Mouse (Mus musculus) CH12F3 (cell line): ENCODE data around the gene Scarb1.
"Not testable (repeated sequence)": the region's sequence is repeated elsewhere in the genome, so short reads cannot be mapped to it uniquely, and the experiment has no call there.

ENCODE experiments used
- in situ Hi-C: fragments of 300-500 bp; cut with MboI; formaldehyde crosslinking; loops from 2 replicates; pipeline ENCODE4 v1.14.3; 2020; ENCODE audit warnings: low sequenced_read_pairs

Gene Scarb1

GRCm38 (mm10) chr5:125340547-125341262 lies at the start of gene Scarb1:
TSS of gene Scarb1 (minus strand) at chr5:125341094.
- in situ Hi-C loops, result no loop called here

DNA sequence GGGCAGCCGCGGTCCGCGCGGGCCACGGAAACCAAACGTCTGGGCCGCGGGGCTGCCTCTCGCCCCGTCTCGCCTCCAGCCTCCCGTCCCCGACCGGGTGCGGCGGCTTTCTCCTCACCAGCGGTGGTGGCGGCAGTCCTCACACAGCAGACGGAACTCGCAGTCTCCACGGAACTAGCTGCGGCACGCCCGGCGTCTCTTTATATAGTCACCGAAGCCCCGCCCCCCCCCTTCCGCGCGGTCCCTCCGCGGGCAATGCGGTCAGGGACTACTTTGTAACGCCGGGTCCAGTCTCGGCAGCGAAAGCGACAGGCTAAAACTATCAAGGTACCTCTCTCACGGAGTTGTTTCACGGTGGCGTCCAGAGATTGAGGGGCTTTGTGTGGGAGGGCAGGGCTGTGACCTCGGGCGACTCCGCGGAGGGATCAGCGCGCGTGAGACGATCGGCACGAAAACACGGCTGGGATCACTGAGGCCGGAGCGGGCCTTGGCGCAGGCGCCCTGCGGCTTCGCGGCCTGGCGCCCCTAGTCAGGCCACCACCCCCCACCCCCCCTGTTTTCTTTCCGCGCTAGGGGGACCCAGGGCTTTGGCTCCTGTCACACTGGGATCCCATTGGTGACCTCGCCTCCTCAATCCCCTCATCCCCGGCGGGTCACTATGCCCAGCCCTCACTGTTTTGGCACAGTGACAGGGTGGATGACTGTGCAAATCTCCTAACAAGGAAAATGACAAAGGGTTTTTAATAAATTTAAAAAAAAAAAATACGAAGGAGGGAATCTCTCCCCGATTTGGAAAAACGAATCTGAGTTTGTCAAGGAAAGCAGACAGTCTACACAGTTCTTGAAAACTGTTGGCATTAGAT lies 48.9 kb upstream of the Scarb1 start, which contains the start of gene Ubc:
TSS of gene Ubc (minus strand) at position 624 of the 863 bp plus-strand sequence.
- in situ Hi-C loops, result no loop called here

DNA sequence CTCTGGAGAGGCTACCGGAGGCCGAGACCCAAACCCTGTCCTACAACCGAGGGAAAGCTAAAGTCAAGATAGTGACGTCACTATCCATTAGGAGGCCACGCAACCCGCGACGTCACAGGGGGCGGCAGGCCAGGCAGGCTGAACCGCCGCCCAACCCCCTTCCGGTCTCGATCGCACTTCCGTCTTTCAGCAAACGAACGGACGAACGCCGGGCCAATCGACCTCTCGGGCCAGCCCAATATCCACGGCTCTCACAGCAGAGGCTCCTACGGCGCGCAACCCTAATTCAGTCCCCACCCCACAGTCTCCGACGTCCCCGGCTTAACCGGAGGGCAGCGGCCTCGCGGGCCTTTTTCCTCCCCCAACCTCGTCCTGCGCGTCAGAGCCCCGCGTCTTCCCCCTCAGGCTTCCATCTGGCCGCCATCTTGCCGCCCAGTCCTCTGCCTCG lies 48.3 kb upstream of the Scarb1 start, which contains the start of gene Gm10382:
TSS of gene Gm10382 (plus strand) at position 192 of the 448 bp plus-strand sequence.
- in situ Hi-C loops, result no loop called here

DNA sequence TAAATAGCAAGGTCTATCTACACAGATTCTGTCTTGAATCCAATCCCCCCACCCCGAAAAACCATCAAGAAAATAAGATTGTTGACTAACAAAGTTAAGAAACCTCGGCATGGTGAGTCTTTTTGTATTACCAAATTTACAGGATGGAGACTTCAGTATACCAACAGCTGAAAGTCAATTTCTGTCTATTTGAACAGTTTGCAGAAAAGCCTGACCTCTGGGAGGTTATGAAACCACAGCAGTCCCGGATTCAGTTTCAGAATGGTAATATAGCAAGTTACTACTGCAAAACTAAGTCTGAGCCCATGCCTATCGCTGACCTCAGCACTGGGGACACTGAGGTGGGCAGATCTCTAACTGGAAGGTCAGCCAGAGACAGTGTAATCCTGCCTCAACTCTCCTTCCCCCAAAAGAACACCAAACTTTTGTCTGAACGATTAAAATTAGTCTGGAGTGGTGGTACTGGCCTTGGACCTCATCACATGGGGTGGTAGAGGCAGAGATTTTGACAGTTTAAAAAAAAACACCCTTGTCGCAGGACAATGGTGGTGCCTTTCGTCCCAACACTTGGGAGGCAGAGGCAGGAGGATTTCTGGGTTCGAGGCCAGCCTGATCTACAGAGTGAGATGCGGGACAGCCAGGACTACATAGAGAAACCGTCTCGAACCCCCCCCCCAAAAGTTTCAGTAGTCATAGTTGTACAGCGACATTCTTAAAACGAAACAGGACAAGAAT lies 47.6 kb upstream of the Scarb1 start:
- in situ Hi-C loops, result no loop called here

DNA sequence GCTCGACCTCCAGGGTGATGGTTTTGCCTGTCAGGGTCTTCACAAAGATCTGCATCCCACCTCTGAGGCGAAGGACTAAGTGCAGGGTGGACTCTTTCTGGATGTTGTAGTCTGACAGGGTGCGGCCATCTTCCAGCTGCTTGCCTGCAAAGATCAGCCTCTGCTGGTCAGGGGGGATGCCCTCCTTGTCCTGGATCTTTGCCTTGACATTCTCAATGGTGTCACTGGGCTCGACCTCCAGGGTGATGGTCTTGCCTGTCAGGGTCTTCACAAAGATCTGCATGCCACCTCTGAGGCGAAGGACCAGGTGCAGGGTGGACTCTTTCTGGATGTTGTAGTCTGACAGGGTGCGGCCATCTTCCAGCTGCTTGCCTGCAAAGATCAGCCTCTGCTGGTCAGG lies 46.4 kb upstream of the Scarb1 start:
- in situ Hi-C loops, result not testable (repeated sequence)

DNA sequence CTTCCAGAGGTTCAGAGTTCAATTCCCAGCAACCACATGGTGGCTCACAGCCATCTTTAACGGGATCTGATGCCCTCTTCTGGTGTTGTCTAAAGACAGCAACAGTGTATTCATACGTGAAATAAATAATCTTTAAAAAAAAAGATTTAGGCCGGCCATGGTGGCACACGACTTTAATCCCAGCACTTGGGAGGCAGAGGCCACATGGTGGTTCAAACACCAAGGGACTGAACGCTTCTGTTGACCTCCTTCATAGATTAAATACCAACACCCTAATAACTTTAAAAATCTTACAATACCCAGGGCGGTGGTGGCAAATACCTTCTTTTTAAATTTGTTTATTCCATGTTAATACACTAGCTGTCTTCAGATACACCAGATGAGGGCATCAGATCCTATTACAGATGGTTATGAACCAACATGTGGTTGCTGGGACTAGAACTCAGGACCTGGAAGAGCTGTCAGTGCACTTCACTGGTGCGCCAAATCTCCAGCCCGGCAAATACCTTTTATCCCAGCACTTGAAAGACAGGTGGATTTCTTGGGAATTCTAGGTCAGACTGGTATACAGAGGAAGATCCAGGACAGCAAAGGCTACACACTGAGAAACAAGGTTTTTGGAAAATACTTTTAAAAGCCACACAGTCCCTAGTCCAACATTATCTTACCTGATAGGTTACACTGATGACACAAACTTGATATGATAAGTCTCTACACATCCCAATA lies 44.5 kb upstream of the Scarb1 start:
- in situ Hi-C loops, result no loop called here

- in situ Hi-C loops, result no loop called here
Measured at GRCm38 (mm10) chr5:125384512-125385214, 43.8 kb upstream of the Scarb1 start.

DNA sequence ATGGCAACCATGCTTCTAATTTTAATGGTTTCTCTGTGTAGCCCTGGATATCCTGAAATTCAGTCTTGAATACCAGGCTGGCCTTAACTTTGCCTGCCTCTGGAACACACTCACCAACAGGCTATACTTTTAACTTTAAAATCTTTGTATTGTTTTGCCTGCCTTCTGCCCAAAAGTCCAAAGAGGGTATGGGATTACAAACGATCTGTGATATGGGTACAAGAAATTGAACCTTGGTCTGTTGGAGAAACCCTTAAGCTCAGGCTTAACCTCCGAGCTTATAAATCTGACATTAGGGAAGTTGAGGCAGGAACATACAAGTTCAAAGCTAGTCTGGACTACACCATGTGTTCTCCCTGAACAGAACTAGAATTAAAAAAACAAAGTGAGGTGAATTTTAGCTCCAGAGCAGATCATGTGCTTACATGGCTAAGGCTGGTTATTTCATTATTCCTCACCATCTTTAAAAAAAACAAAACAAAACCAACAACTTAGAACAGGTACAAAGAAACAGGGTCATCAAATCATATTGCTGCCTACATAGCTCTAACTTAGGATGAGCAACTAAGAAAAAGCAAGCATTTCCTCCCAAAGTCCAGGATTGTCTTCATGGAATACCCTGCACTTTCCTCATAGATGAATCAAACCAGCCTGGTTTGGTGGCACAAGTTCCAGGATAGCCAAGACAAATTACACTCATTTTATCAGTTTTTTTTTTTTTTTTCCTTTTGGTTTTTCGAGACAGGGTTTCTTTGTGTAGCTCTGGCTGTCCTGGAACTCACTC lies 42.9 kb upstream of the Scarb1 start:
- in situ Hi-C loops, result no loop called here

DNA sequence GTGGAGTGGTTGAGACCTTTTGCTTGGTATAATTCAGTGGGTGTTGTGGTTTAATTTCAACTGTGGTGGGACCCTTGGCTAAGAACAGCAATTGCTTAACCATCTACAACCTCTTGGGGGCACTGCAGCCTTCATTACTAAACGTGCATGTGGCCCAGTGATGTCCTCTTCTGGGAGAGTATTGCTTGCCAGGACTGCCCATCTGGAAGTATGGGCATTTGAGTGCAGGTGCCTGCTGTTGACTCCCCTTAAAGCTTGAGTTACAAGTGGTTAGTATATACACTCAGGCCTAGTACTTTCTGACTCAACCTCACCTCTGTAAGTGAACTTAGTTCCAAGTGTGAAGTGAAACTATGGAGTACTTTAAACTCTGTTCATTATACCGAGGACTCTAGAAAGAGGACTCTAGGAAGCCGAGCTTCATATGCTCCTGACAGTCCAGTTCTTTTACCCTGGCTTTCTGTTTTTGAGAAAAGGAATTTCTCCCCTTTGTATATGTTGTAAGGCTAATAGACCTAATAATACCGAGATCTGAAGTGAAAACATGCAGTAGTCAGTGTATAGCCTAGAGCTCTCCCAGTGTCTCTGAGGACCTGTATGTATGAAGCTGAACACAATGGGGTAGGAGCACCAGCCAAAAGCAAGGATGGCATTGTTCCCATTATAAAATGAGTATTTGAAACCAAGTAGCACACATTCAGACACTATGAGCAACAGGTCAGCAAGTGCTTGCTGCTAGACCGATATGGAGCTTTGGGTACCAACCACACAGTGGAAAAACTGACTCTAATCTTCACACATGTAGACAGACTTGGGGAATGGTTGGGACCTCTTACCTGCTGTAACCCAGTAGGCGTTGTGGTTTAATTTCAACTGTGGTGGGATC lies 42.0 kb upstream of the Scarb1 start:
- in situ Hi-C loops, result no loop called here

GRCm38 (mm10) chr5:125381954-125382672 lies 41.2 kb upstream of the Scarb1 start:
- in situ Hi-C loops, result no loop called here

DNA sequence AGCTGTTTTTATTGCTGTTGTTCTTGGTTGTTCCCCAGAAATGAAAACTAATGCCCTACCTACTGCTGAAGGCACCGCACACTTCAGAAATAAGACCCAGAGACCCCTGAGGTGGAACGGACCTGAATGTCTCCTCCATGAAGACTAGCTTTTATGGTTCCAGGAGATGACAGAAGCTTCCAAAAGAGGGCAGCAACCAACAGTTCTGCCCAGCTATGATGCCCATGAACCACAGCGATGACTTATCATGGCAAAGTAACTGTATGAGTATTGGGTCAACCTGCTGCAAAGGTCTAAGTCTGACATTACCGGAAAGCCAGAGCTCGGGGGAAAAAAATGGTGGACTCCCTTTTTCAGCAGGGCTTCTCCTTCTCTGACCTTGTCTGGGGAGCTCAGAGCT lies 38.0 kb upstream of the Scarb1 start:
- in situ Hi-C loops, result loop anchor here (10.0 kb wide), 1 partner anchor 474 kb away; no protein-coding TSS in a partner anchor

GRCm38 (mm10) chr5:125377214-125377613 lies 36.3 kb upstream of the Scarb1 start:
- in situ Hi-C loops, result loop anchor here (10.0 kb wide), 1 partner anchor 472 kb away; no protein-coding TSS in a partner anchor

GRCm38 (mm10) chr5:125375871-125376270 lies 35.0 kb upstream of the Scarb1 start:
- in situ Hi-C loops, result loop anchor here (10.0 kb wide), 1 partner anchor 471 kb away; no protein-coding TSS in a partner anchor

DNA sequence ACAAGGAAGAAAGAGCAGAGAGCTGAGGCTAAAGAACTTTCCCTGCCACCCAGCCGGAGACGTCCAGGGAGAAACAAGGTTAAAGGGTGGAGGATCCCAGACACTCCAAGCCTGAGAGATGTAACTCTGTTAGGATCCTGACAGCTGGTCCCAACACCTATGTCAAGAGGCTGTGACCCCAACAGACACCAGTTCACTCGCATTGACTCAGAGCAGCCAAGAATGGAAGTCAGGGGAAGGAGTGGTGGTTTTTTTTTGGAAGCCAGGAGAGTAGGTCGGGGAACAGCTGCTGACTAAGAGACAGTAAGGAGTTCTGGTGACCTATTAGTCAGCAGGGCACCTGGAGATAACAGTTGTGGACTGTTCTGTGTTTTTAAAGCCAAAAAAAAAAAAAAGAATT lies 31.1 kb upstream of the Scarb1 start:
- in situ Hi-C loops, result loop anchor here (10.0 kb wide), 1 partner anchor 467 kb away; no protein-coding TSS in a partner anchor

GRCm38 (mm10) chr5:125370950-125371693 lies 30.2 kb upstream of the Scarb1 start:
- in situ Hi-C loops, result loop anchor here (10.0 kb wide), 1 partner anchor 466 kb away; no protein-coding TSS in a partner anchor

- in situ Hi-C loops, result loop anchor here (10.0 kb wide), 1 partner anchor 94 kb away; no protein-coding TSS in a partner anchor
Measured at GRCm38 (mm10) chr5:125368568-125368967, 27.7 kb upstream of the Scarb1 start.
